Mouse (Mus musculus) ovary, postnatal 36 days (tissue): ENCODE measurements around the gene Snx8.
"Not testable (repeated sequence)": the region's sequence is repeated elsewhere in the genome, so short reads cannot be mapped to it uniquely, and the experiment has no call there.

Experiments used
- DNase-seq: peaks from one replicate; pipeline ENCODE4 v3.0.0; 2022; ENCODE audit warnings: low spot score, mixed read lengths

The Snx8 gene

GRCm38 (mm10) chr5:140384462-140384861, 4.6 kb downstream of the Snx8 start:
- no peak for DNase-seq

GRCm38 (mm10) chr5:140383559-140383958, 5.5 kb downstream of the Snx8 start:
- DNase-seq: no peak

- DNase-seq: no peak
These were observed 6.4 kb downstream of the Snx8 start for GRCm38 (mm10) chr5:140382688-140383087.

GRCm38 (mm10) chr5:140381156-140381555, 7.9 kb downstream of the Snx8 start:
- DNase-seq: no peak

- DNase-seq: no peak
These were observed 9.8 kb downstream of the Snx8 start for GRCm38 (mm10) chr5:140379299-140379698.

- DNase-seq: no peak
These were observed 10.8 kb downstream of the Snx8 start for GRCm38 (mm10) chr5:140378121-140378853.

- no peak for DNase-seq
These were observed 13.7 kb downstream of the Snx8 start for GRCm38 (mm10) chr5:140375249-140375829.

GRCm38 (mm10) chr5:140374226-140374625, 14.8 kb downstream of the Snx8 start:
- no peak for DNase-seq

- DNase-seq: no peak
These were observed 15.4 kb downstream of the Snx8 start for GRCm38 (mm10) chr5:140373711-140374110.

- no peak for DNase-seq
These were observed 17.4 kb downstream of the Snx8 start for GRCm38 (mm10) chr5:140371671-140372070.

- DNase-seq: no peak
These were observed 18.4 kb downstream of the Snx8 start for GRCm38 (mm10) chr5:140370446-140371254.

GRCm38 (mm10) chr5:140369466-140369865, 19.6 kb downstream of the Snx8 start:
- DNase-seq: no peak

- no peak for DNase-seq
These were observed 20.1 kb downstream of the Snx8 start for GRCm38 (mm10) chr5:140368926-140369325.

- not testable (repeated sequence) for DNase-seq
These were observed 20.9 kb downstream of the Snx8 start for GRCm38 (mm10) chr5:140368126-140368525.

- DNase-seq: no peak
These were observed 24.6 kb downstream of the Snx8 start for GRCm38 (mm10) chr5:140364415-140364814.

GRCm38 (mm10) chr5:140359930-140360674, 29.0 kb downstream of the Snx8 start:
- no peak for DNase-seq

GRCm38 (mm10) chr5:140357466-140357865, 31.6 kb downstream of the Snx8 start:
- DNase-seq: no peak

GRCm38 (mm10) chr5:140355934-140356333, 33.1 kb downstream of the Snx8 start:
- no peak for DNase-seq

- no peak for DNase-seq
These were observed 36.7 kb downstream of the Snx8 start for GRCm38 (mm10) chr5:140352352-140352751.

- no peak for DNase-seq
These were observed 38.1 kb downstream of the Snx8 start for GRCm38 (mm10) chr5:140350731-140351497.

- DNase-seq: no peak
These were observed 39.2 kb downstream of the Snx8 start for GRCm38 (mm10) chr5:140349882-140350281.
